Mouse (Mus musculus) limb, embryonic 14.5 days (tissue): ENCODE results near the gene Ccdc155. TPM values are rescaled to one million over a fixed set of nuclear protein-coding genes. Genes with fewer than 3 reads are reported as not detected.

ENCODE experiments used
- ATAC-seq: fragments of 200-750 bp; cut with Nextera tagmentation; 2 replicates; pipeline ENCODE4 v1.8.0; 2017; ENCODE audit warnings: low read depth, moderate number of reproducible peaks, moderate TSS enrichment; ENCODE audit not compliant: low FRiP score
- DNase-seq: peaks from one replicate; pipeline ENCODE4 v3.0.0-alpha.2; 2015; ENCODE audit warnings: low spot score
- H3K27ac ChIP-seq: fragments of 300-500 bp; sonication (generic); replicated peaks from 2 replicates; pipeline ENCODE4 v1.5.1; 2014; ENCODE audit warnings: low read depth, mild to moderate bottlenecking, low read length, moderate library complexity, mixed read lengths
- H3K27me3 ChIP-seq: fragments of 300-500 bp; sonication (generic); 2 replicates; pipeline ENCODE4 v1.6.1; 2014; ENCODE audit warnings: low read length, mixed read lengths; ENCODE audit not compliant: control insufficient read depth, insufficient read depth
- H3K36me3 ChIP-seq: fragments of 300-500 bp; sonication (generic); 2 replicates; pipeline ENCODE4 v1.6.1; 2014; ENCODE audit warnings: mild to moderate bottlenecking, low read length, moderate library complexity, mixed read lengths; ENCODE audit not compliant: control insufficient read depth, insufficient read depth
- H3K4me1 ChIP-seq: fragments of 300-500 bp; sonication (generic); 2 replicates; pipeline ENCODE4 v1.6.1; 2014; ENCODE audit warnings: antibody characterized with exemption, low read length, mixed read lengths; ENCODE audit not compliant: control insufficient read depth, insufficient read depth
- H3K4me2 ChIP-seq: fragments of 300-500 bp; sonication (generic); replicated peaks from 2 replicates; pipeline ENCODE4 v1.6.1; 2014; ENCODE audit warnings: low read depth, mild to moderate bottlenecking, low read length, moderate library complexity; ENCODE audit not compliant: severe bottlenecking
- H3K4me3 ChIP-seq: fragments of 300-500 bp; sonication (generic); replicated peaks from 2 replicates; pipeline ENCODE4 v1.5.1; 2014; ENCODE audit warnings: low read length
- H3K9ac ChIP-seq: fragments of 300-500 bp; sonication (generic); 2 replicates; pipeline ENCODE4 v1.6.1; 2014; ENCODE audit warnings: mild to moderate bottlenecking, low read depth, low read length, moderate library complexity; ENCODE audit not compliant: severe bottlenecking
- H3K9me3 ChIP-seq: fragments of 300-500 bp; sonication (generic); 2 replicates; pipeline ENCODE4 v1.6.1; 2016; ENCODE audit warnings: low read length; ENCODE audit not compliant: control insufficient read depth
- POLR2A ChIP-seq: fragments of 200-500 bp; IDR thresholded peaks from 2 replicates; pipeline ENCODE4 v1.8.0; 2012; ENCODE audit warnings: inconsistent platforms, mild to moderate bottlenecking, moderate library complexity, borderline replicate concordance; ENCODE audit not compliant: insufficient read depth, insufficient read length; ENCODE audit errors: extremely low read depth
- WGBS: fragments of 180-500 bp; shearing (Covaris S2); extraction: QIAGEN DNeasy Blood & Tissue Kit; methylation state at CpG from one replicate; pipeline ENCODE4 v1.1.7; 2014; 5-methylcytosine and 5-hydroxymethylcytosine counted together
- microRNA-seq: library from miRNA; unstranded; fragments of <30 nt; microRNA quantifications from one replicate; pipeline ENCODE4, GENCODE M21; 2016
- polyA plus RNA-seq, 2 experiments: library from polyadenylated mRNA; depleted of rRNA in 1 of 2; stranded (reverse) in 1 of 2; unstranded in 1 of 2; fragments of >200 nt; fragmentation: Nextera tagmentation in 1 of 2; extraction: Ambion mirVana in 1 of 2; gene quantifications; 2 replicates each; pipeline versions ENCODE4 v1.2.1 to v1.2.3; 2012 to 2014

Ccdc155 gene
- polyA plus RNA-seq, 2 experiments: 1.2 to 1.4 TPM

- no peaks in the 10 kb centered on the region for H3K9me3 ChIP-seq
- H3K27ac ChIP-seq: no peak overlapping the region
- H3K4me3 ChIP-seq: no peak overlapping the region
- no peak for TF ChIP-seq POLR2A
- H3K4me2 ChIP-seq: no peak overlapping the region
- 0 out of 2 replicates have a peak, but pooled peaks cover 4% of the 10 kb centered on the region for H3K27me3 ChIP-seq
- no peak for DNase-seq
- peaks cover 7% of the 10 kb centered on the region for H3K36me3 ChIP-seq
- no peaks in the 10 kb centered on the region for H3K4me1 ChIP-seq
- no peak overlapping the region for H3K9ac ChIP-seq
- ATAC-seq: no peak
- WGBS: 85% methylated on average over 12 of the region's 12 CpGs
Measured at GRCm38 (mm10) chr7:45137171-45138006, 67.3 kb downstream of the Ccdc155 start.

- Histone ChIP-seq H3K4me2 (peak within 1 kb of the TSS; percentile 81), H3K4me1 (no peaks in the 10 kb centered on the region), H3K9me3 (no peaks in the 10 kb centered on the region), H3K4me3 (peak within 1 kb of the TSS; percentile 45), H3K27me3 (0 out of 2 replicates have a peak, but pooled peaks cover 4% of the 10 kb centered on the region), H3K27ac (no peak within 1 kb of the TSS), H3K9ac (peak within 1 kb of the TSS; percentile 55), H3K36me3 (no peaks in the 10 kb centered on the region)
- TF ChIP-seq POLR2A: 0 out of 2 replicates have a peak, but pooled peaks have one; percentile 17
- peak; percentile 85 for DNase-seq
- WGBS: 1% methylated on average over 29 of the region's 29 CpGs
- ATAC-seq: peak; percentile 85
Measured at GRCm38 (mm10) chr7:45135993-45136567, 68.6 kb downstream of the Ccdc155 start, which contains the start of the genes Gm45713 and Flt3l. TSS of gene Gm45713 (minus strand) at chr7:45136231. TSS of gene Flt3l (minus strand) at chr7:45136432.

- peak overlapping the region; percentile 45; the same call in 1 of the 2 replicates for H3K4me3 ChIP-seq
- DNase-seq: no peak
- WGBS: 60% methylated on average over 3 of the region's 3 CpGs
- no peaks in the 10 kb centered on the region for H3K9me3 ChIP-seq
- H3K36me3 ChIP-seq: no peaks in the 10 kb centered on the region
- H3K9ac ChIP-seq: peak overlapping the region; percentile 55; the same call in 1 of the 2 replicates
- peak overlapping the region; percentile 81; the same call in 1 of the 2 replicates for H3K4me2 ChIP-seq
- H3K27me3 ChIP-seq: 0 out of 2 replicates have a peak, but pooled peaks cover 4% of the 10 kb centered on the region
- H3K4me1 ChIP-seq: no peaks in the 10 kb centered on the region
- ATAC-seq: no peak
- H3K27ac ChIP-seq: no peak overlapping the region
- no peak for TF ChIP-seq POLR2A
Measured at GRCm38 (mm10) chr7:45135370-45135769, 69.3 kb downstream of the Ccdc155 start.

GRCm38 (mm10) chr7:45134544-45135026 is 70.1 kb downstream of the Ccdc155 start:
- Histone ChIP-seq H3K27me3 (0 out of 2 replicates have a peak, but pooled peaks cover 4% of the 10 kb centered on the region), H3K4me2 (no peak overlapping the region), H3K4me3 (no peak overlapping the region), H3K4me1 (peaks cover 2% of the 10 kb centered on the region; the same call in 1 of the 2 replicates), H3K36me3 (no peaks in the 10 kb centered on the region), H3K27ac (no peak overlapping the region), H3K9me3 (no peaks in the 10 kb centered on the region), H3K9ac (no peak overlapping the region)
- DNase-seq (peak; percentile 29), ATAC-seq (no peak)
- TF ChIP-seq POLR2A: no peak
- 10% methylated on average over 12 of the region's 12 CpGs for WGBS

Small RNA genes lying within 50 kb of the gene (microRNA-seq; reads per million reads assigned to microRNA genes)
- gene Mir7055: not detected

Other genes starting within 250 kb of the Ccdc155 start
Only the 30 nearest of the 35 such genes appear.
- 142 and 168 TPM in 2 replicates for gene Irf3, start 207.2 kb downstream of the Ccdc155 start, polyA plus RNA-seq (2012; rRNA removed)
- gene Irf3, start 207.2 kb downstream of the Ccdc155 start, polyA plus RNA-seq (2014; fragmentation: Nextera tagmentation; extraction: Ambion mirVana): 92.5 and 92.7 TPM in 2 replicates
- gene Bcl2l12, start 206.2 kb downstream of the Ccdc155 start, polyA plus RNA-seq (2012; rRNA removed): 81.3 and 104 TPM in 2 replicates
- gene Bcl2l12, start 206.2 kb downstream of the Ccdc155 start, polyA plus RNA-seq (2014; fragmentation: Nextera tagmentation; extraction: Ambion mirVana): 54.9 and 62.9 TPM in 2 replicates
- 114 and 135 TPM in 2 replicates for gene Scaf1, start 188.5 kb downstream of the Ccdc155 start, polyA plus RNA-seq (2012; rRNA removed)
- gene Scaf1, start 188.5 kb downstream of the Ccdc155 start, polyA plus RNA-seq (2014; fragmentation: Nextera tagmentation; extraction: Ambion mirVana): 50.7 and 58.3 TPM in 2 replicates
- gene Rras, start 186.9 kb downstream of the Ccdc155 start, polyA plus RNA-seq (2012; rRNA removed): 53.8 and 60.9 TPM in 2 replicates
- gene Rras, start 186.9 kb downstream of the Ccdc155 start, polyA plus RNA-seq (2014; fragmentation: Nextera tagmentation; extraction: Ambion mirVana): 42.8 and 43.7 TPM in 2 replicates
- 25.2 and 26.8 TPM in 2 replicates for gene Prr12, start 152.0 kb downstream of the Ccdc155 start, polyA plus RNA-seq (2012; rRNA removed)
- gene Prr12, start 152.0 kb downstream of the Ccdc155 start, polyA plus RNA-seq (2014; fragmentation: Nextera tagmentation; extraction: Ambion mirVana): 16.0 and 19.6 TPM in 2 replicates
- 82.7 and 86.8 TPM in 2 replicates for gene Nosip, start 142.5 kb downstream of the Ccdc155 start, polyA plus RNA-seq (2012; rRNA removed)
- 68.1 and 69.6 TPM in 2 replicates for gene Nosip, start 142.5 kb downstream of the Ccdc155 start, polyA plus RNA-seq (2014; fragmentation: Nextera tagmentation; extraction: Ambion mirVana)
- gene Prrg2, start 142.2 kb downstream of the Ccdc155 start, polyA plus RNA-seq (2012; rRNA removed): 50.4 and 54.1 TPM in 2 replicates
- 18.6 and 21.4 TPM in 2 replicates for gene Prrg2, start 142.2 kb downstream of the Ccdc155 start, polyA plus RNA-seq (2014; fragmentation: Nextera tagmentation; extraction: Ambion mirVana)
- gene Rcn3, start 112.7 kb downstream of the Ccdc155 start, polyA plus RNA-seq (2012; rRNA removed): 679 and 759 TPM in 2 replicates
- gene Rcn3, start 112.7 kb downstream of the Ccdc155 start, polyA plus RNA-seq (2014; fragmentation: Nextera tagmentation; extraction: Ambion mirVana): 569 and 577 TPM in 2 replicates
- gene Fcgrt, start 101.0 kb downstream of the Ccdc155 start, polyA plus RNA-seq (2012; rRNA removed): 56.1 and 64.6 TPM in 2 replicates
- gene Fcgrt, start 101.0 kb downstream of the Ccdc155 start, polyA plus RNA-seq (2014; fragmentation: Nextera tagmentation; extraction: Ambion mirVana): 88.4 and 89.0 TPM in 2 replicates
- gene Rps11, start 80.5 kb downstream of the Ccdc155 start, polyA plus RNA-seq (2012; rRNA removed): 563 and 814 TPM in 2 replicates
- 1,719 and 1,751 TPM in 2 replicates for gene Rps11, start 80.5 kb downstream of the Ccdc155 start, polyA plus RNA-seq (2014; fragmentation: Nextera tagmentation; extraction: Ambion mirVana)
- 3,691 and 3,912 TPM in 2 replicates for gene Rpl13a, start 76.1 kb downstream of the Ccdc155 start, polyA plus RNA-seq (2012; rRNA removed)
- gene Rpl13a, start 76.1 kb downstream of the Ccdc155 start, polyA plus RNA-seq (2014; fragmentation: Nextera tagmentation; extraction: Ambion mirVana): 1,718 and 1,777 TPM in 2 replicates
- gene Gm45713, start 68.7 kb downstream of the Ccdc155 start, polyA plus RNA-seq (2012; rRNA removed): 0.31 TPM in 1 of 2 replicates, not detected in the other
- gene Gm45713, start 68.7 kb downstream of the Ccdc155 start, polyA plus RNA-seq (2014; fragmentation: Nextera tagmentation; extraction: Ambion mirVana): 0.39 and 1.4 TPM in 2 replicates
- gene Flt3l, start 68.5 kb downstream of the Ccdc155 start, polyA plus RNA-seq (2012; rRNA removed): 12.4 and 18.6 TPM in 2 replicates
- 2.2 and 3.3 TPM in 2 replicates for gene Flt3l, start 68.5 kb downstream of the Ccdc155 start, polyA plus RNA-seq (2014; fragmentation: Nextera tagmentation; extraction: Ambion mirVana)
- gene Pih1d1, start 50.6 kb downstream of the Ccdc155 start, polyA plus RNA-seq (2012; rRNA removed): 115 and 118 TPM in 2 replicates
- gene Pih1d1, start 50.6 kb downstream of the Ccdc155 start, polyA plus RNA-seq (2014; fragmentation: Nextera tagmentation; extraction: Ambion mirVana): 86.4 and 87.3 TPM in 2 replicates
- gene Aldh16a1, start 50.3 kb downstream of the Ccdc155 start, polyA plus RNA-seq (2012; rRNA removed): 45.6 and 67.3 TPM in 2 replicates
- 40.0 and 47.7 TPM in 2 replicates for gene Aldh16a1, start 50.3 kb downstream of the Ccdc155 start, polyA plus RNA-seq (2014; fragmentation: Nextera tagmentation; extraction: Ambion mirVana)
- gene Slc17a7, start 40.9 kb downstream of the Ccdc155 start, polyA plus RNA-seq (2012; rRNA removed): 0.40 and 0.58 TPM in 2 replicates
- 0.17 and 0.18 TPM in 2 replicates for gene Slc17a7, start 40.9 kb downstream of the Ccdc155 start, polyA plus RNA-seq (2014; fragmentation: Nextera tagmentation; extraction: Ambion mirVana)
- gene Gfy, start 25.3 kb downstream of the Ccdc155 start, polyA plus RNA-seq (2012; rRNA removed): 0.09 and 0.27 TPM in 2 replicates
- gene Gfy, start 25.3 kb downstream of the Ccdc155 start, polyA plus RNA-seq (2014; fragmentation: Nextera tagmentation; extraction: Ambion mirVana): not detected in 2 replicates
- not detected in 2 replicates for gene Pth2, start 23.9 kb downstream of the Ccdc155 start, polyA plus RNA-seq (2012; rRNA removed)
- not detected in 2 replicates for gene Pth2, start 23.9 kb downstream of the Ccdc155 start, polyA plus RNA-seq (2014; fragmentation: Nextera tagmentation; extraction: Ambion mirVana)
- gene Dkkl1, start 7.3 kb upstream of the Ccdc155 start, polyA plus RNA-seq (2012; rRNA removed): 3.0 and 4.8 TPM in 2 replicates
- gene Dkkl1, start 7.3 kb upstream of the Ccdc155 start, polyA plus RNA-seq (2014; fragmentation: Nextera tagmentation; extraction: Ambion mirVana): 9.0 and 14.8 TPM in 2 replicates
- 450 and 560 TPM in 2 replicates for gene Tead2, start 10.9 kb upstream of the Ccdc155 start, polyA plus RNA-seq (2012; rRNA removed)
- 143 and 168 TPM in 2 replicates for gene Tead2, start 10.9 kb upstream of the Ccdc155 start, polyA plus RNA-seq (2014; fragmentation: Nextera tagmentation; extraction: Ambion mirVana)
- gene Cd37, start 34.2 kb upstream of the Ccdc155 start, polyA plus RNA-seq (2012; rRNA removed): 4.9 and 6.0 TPM in 2 replicates
- gene Cd37, start 34.2 kb upstream of the Ccdc155 start, polyA plus RNA-seq (2014; fragmentation: Nextera tagmentation; extraction: Ambion mirVana): 2.6 and 3.7 TPM in 2 replicates
- 0.18 and 0.29 TPM in 2 replicates for gene Slc6a16, start 36.2 kb upstream of the Ccdc155 start, polyA plus RNA-seq (2012; rRNA removed)
- gene Slc6a16, start 36.2 kb upstream of the Ccdc155 start, polyA plus RNA-seq (2014; fragmentation: Nextera tagmentation; extraction: Ambion mirVana): 0.21 TPM in 1 of 2 replicates, not detected in the other
- not detected in 2 replicates for gene Slc6a21, start 72.6 kb upstream of the Ccdc155 start, polyA plus RNA-seq (2012; rRNA removed)
- not detected in 2 replicates for gene Slc6a21, start 72.6 kb upstream of the Ccdc155 start, polyA plus RNA-seq (2014; fragmentation: Nextera tagmentation; extraction: Ambion mirVana)
- gene Trpm4, start 128.9 kb upstream of the Ccdc155 start, polyA plus RNA-seq (2012; rRNA removed): 42.6 and 46.1 TPM in 2 replicates
- gene Trpm4, start 128.9 kb upstream of the Ccdc155 start, polyA plus RNA-seq (2014; fragmentation: Nextera tagmentation; extraction: Ambion mirVana): 15.8 TPM in 2 replicates
- gene Hrc, start 130.4 kb upstream of the Ccdc155 start, polyA plus RNA-seq (2012; rRNA removed): 9.5 and 17.9 TPM in 2 replicates
- 4.1 and 5.9 TPM in 2 replicates for gene Hrc, start 130.4 kb upstream of the Ccdc155 start, polyA plus RNA-seq (2014; fragmentation: Nextera tagmentation; extraction: Ambion mirVana)
- 12.3 and 13.8 TPM in 2 replicates for gene Ppfia3, start 162.1 kb upstream of the Ccdc155 start, polyA plus RNA-seq (2012; rRNA removed)
- 8.4 and 9.0 TPM in 2 replicates for gene Ppfia3, start 162.1 kb upstream of the Ccdc155 start, polyA plus RNA-seq (2014; fragmentation: Nextera tagmentation; extraction: Ambion mirVana)
- gene Lin7b, start 165.7 kb upstream of the Ccdc155 start, polyA plus RNA-seq (2012; rRNA removed): 4.1 and 4.7 TPM in 2 replicates
- gene Lin7b, start 165.7 kb upstream of the Ccdc155 start, polyA plus RNA-seq (2014; fragmentation: Nextera tagmentation; extraction: Ambion mirVana): 1.7 and 2.2 TPM in 2 replicates
- 539 and 694 TPM in 2 replicates for gene Snrnp70, start 190.8 kb upstream of the Ccdc155 start, polyA plus RNA-seq (2012; rRNA removed)
- gene Snrnp70, start 190.8 kb upstream of the Ccdc155 start, polyA plus RNA-seq (2014; fragmentation: Nextera tagmentation; extraction: Ambion mirVana): 69.7 and 73.7 TPM in 2 replicates
- gene Kcna7, start 200.8 kb upstream of the Ccdc155 start, polyA plus RNA-seq (2012; rRNA removed): 0.10 TPM in 2 replicates
- gene Kcna7, start 200.8 kb upstream of the Ccdc155 start, polyA plus RNA-seq (2014; fragmentation: Nextera tagmentation; extraction: Ambion mirVana): 0.11 TPM in 1 of 2 replicates, not detected in the other
- 4.2 and 4.5 TPM in 2 replicates for gene Ntf5, start 208.8 kb upstream of the Ccdc155 start, polyA plus RNA-seq (2012; rRNA removed)
- gene Ntf5, start 208.8 kb upstream of the Ccdc155 start, polyA plus RNA-seq (2014; fragmentation: Nextera tagmentation; extraction: Ambion mirVana): 4.4 and 6.0 TPM in 2 replicates